Mouse (Mus musculus): Measurements from ENCODE around the gene BC004004. TPM values are rescaled to one million over a fixed set of nuclear protein-coding genes. Genes with fewer than 3 reads are reported as not detected.

The BC004004 gene
- polyA plus RNA-seq, 1 experiment from 2014 or later: 73.7 TPM

DNA sequence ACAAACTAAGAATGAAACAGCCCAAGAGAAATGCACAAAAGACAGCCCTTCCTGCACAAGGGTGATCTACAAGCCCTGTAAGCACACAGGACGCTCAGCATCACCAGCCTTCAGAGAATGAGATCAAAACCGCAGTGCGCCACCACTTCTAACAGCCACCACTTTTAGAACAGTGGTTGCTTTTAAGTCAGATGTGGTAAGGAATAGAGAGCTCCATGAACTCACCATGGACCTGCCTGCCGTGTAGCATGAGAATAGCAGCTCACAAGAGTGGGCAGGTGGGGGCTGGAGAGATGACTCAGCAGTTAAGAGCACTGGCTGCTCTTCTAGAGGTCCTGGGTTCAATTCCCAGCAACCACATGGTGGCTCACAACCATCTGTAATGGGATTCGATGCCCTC lies 11.8 kb downstream of the BC004004 start:
- WGBS: 92% methylated on average over 5 of the region's 5 CpGs
- no peaks in the 10 kb centered on the region for H3K9me3 ChIP-seq
- H3K27me3 ChIP-seq: no peaks in the 10 kb centered on the region
- ATAC-seq (ENCODE audit: low FRiP score, low read depth): no peak
- H3K9ac ChIP-seq (replicated peaks): no peak overlapping the region
- peaks cover 18% of the 10 kb centered on the region for H3K36me3 ChIP-seq
- H3K4me3 ChIP-seq: no peak overlapping the region
- H3K4me2 ChIP-seq (replicated peaks): no peak overlapping the region
- H3K27ac ChIP-seq (replicated peaks): no peak overlapping the region
- peaks cover 13% of the 10 kb centered on the region for H3K4me1 ChIP-seq

DNA sequence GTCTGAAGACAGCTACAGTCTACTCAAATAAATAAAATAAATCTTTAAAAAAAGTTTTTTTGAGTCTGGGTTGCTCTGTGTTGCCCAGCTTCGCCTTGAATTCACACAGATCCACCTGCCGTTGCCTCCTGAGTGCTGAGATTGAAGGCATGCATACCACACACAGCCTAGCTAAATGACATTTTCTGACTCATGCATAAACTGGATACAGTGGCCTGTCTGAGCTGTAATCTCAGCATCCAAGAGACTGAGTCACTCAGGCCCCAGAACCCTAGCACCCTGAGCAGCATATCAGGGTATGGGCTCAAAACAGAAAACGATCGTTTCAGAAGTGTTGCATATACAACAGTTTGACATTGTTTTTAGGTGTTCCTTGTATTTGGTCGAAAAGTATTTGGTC lies 13.0 kb downstream of the BC004004 start:
- Histone ChIP-seq H3K4me3 (no peak overlapping the region), H3K9me3 (no peaks in the 10 kb centered on the region), H3K27ac (replicated peaks) (0 out of 2 replicates have a peak overlapping the region, but pooled peaks have one; percentile 44), H3K36me3 (peaks cover 28% of the 10 kb centered on the region), H3K4me1 (peaks cover 13% of the 10 kb centered on the region), H3K9ac (replicated peaks) (no peak overlapping the region), H3K27me3 (no peaks in the 10 kb centered on the region), H3K4me2 (replicated peaks) (no peak overlapping the region)
- no peak for ATAC-seq (ENCODE audit: low FRiP score, low read depth)
- WGBS: 87% methylated on average over 5 of the region's 5 CpGs

- H3K9me3 ChIP-seq: no peaks in the 10 kb centered on the region
- no peak overlapping the region for H3K4me2 ChIP-seq (replicated peaks)
- H3K27ac ChIP-seq (replicated peaks): peak overlapping the region; percentile 44; the same call in 1 of the 2 replicates
- H3K9ac ChIP-seq (replicated peaks): no peak overlapping the region
- H3K27me3 ChIP-seq: no peaks in the 10 kb centered on the region
- WGBS: 56% methylated on average over 21 of the region's 21 CpGs
- H3K36me3 ChIP-seq: peaks cover 29% of the 10 kb centered on the region
- ATAC-seq (ENCODE audit: low FRiP score, low read depth): no peak
- H3K4me1 ChIP-seq: peaks cover 13% of the 10 kb centered on the region
- no peak overlapping the region for H3K4me3 ChIP-seq
These were observed 13.8 kb downstream of the BC004004 start for GRCm38 (mm10) chr17:29282216-29282952.

GRCm38 (mm10) chr17:29291793-29292192 lies 23.2 kb downstream of the BC004004 start:
- H3K36me3 ChIP-seq: peaks cover 24% of the 10 kb centered on the region
- no peak overlapping the region for H3K9ac ChIP-seq (replicated peaks)
- H3K9me3 ChIP-seq: no peaks in the 10 kb centered on the region
- 88% methylated on average over 7 of the region's 7 CpGs for WGBS
- no peak overlapping the region for H3K4me3 ChIP-seq
- no peak overlapping the region for H3K27ac ChIP-seq (replicated peaks)
- ATAC-seq (ENCODE audit: low FRiP score, low read depth): no peak
- H3K4me1 ChIP-seq: no peaks in the 10 kb centered on the region
- no peaks in the 10 kb centered on the region for H3K27me3 ChIP-seq
- no peak overlapping the region for H3K4me2 ChIP-seq (replicated peaks)

- no peaks in the 10 kb centered on the region for H3K9me3 ChIP-seq
- no peak for ATAC-seq (ENCODE audit: low FRiP score, low read depth)
- H3K27me3 ChIP-seq: no peaks in the 10 kb centered on the region
- peaks cover 29% of the 10 kb centered on the region for H3K36me3 ChIP-seq
- no peaks in the 10 kb centered on the region for H3K4me1 ChIP-seq
- WGBS: 87% methylated on average over 3 of the region's 3 CpGs
- no peak overlapping the region for H3K4me3 ChIP-seq
- no peak overlapping the region for H3K4me2 ChIP-seq (replicated peaks)
- H3K9ac ChIP-seq (replicated peaks): no peak overlapping the region
- H3K27ac ChIP-seq (replicated peaks): no peak overlapping the region
These were observed 24.4 kb downstream of the BC004004 start for GRCm38 (mm10) chr17:29292996-29293395.

DNA sequence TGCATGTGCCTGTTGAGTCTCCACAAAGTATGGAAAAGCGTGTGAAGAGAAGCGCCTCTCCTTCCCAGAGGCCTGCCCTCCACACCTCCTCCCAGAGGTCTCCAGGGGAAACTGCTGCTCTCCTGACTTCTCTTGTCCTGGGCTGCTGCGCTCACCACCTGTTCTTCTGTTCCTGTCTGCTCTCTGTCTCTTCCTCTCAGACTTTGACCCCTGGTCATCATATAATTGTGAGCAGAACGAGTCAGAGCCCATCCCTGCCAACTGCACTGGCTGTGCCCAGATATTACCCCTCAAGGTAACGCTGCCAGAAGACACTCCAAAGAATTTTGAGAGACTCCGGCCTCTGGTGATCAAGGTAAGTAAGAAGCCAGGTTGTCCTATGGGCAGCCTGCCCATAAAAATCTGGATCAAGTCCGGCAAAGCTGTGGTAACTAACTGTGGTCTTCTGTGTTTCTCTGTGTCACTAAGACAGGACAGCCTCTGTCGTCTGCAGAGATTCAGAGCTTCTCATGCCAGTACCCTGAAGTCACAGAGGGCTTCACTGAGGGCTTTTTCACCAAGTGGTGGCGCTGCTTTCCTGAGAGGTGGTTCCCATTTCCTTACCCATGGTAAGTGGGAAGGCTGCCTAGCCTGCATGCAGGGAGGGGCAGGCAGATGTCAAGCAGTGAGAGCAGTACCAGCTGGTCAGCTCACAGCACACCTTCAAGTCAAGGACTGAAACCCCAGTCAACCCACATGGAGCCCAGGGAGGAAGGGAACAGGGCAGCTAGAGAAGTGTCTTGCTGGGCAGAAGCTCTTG lies 25.4 kb downstream of the BC004004 start:
- no peak for ATAC-seq (ENCODE audit: low FRiP score, low read depth)
- no peaks in the 10 kb centered on the region for H3K4me1 ChIP-seq
- H3K27ac ChIP-seq (replicated peaks): no peak overlapping the region
- WGBS: 81% methylated on average over 9 of the region's 9 CpGs
- H3K4me3 ChIP-seq: no peak overlapping the region
- no peaks in the 10 kb centered on the region for H3K27me3 ChIP-seq
- H3K36me3 ChIP-seq: peaks cover 37% of the 10 kb centered on the region
- H3K4me2 ChIP-seq (replicated peaks): no peak overlapping the region
- no peak overlapping the region for H3K9ac ChIP-seq (replicated peaks)
- no peaks in the 10 kb centered on the region for H3K9me3 ChIP-seq

DNA sequence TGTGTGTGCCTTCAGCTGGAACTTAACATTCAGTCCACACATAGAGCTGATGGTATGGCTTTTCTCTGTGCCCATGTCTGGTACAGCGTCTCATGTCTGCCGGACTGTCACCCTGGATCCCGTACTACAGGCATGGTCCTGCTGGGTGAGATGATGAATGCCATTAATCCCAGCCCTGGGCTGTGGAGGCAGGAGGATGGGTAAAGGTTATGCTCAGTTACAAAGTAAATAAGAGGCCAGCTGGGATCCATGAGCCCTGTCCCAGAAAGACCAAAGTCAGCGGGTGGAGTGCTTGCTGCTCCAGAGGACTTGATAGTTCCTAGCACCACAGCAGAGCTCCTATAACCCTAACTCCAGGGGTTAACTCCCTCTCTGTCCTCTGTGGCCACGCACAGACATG lies 27.2 kb downstream of the BC004004 start:
- Histone ChIP-seq H3K36me3 (peaks cover 54% of the 10 kb centered on the region), H3K9me3 (no peaks in the 10 kb centered on the region), H3K4me2 (replicated peaks) (no peak overlapping the region), H3K4me1 (no peaks in the 10 kb centered on the region), H3K4me3 (no peak overlapping the region), H3K27me3 (no peaks in the 10 kb centered on the region), H3K9ac (replicated peaks) (no peak overlapping the region), H3K27ac (replicated peaks) (no peak overlapping the region)
- WGBS: 73% methylated on average over 5 of the region's 5 CpGs
- ATAC-seq (ENCODE audit: low FRiP score, low read depth): no peak

- no peaks in the 10 kb centered on the region for H3K27me3 ChIP-seq
- no peak overlapping the region for H3K4me3 ChIP-seq
- H3K4me2 ChIP-seq (replicated peaks): no peak overlapping the region
- no peak for ATAC-seq (ENCODE audit: low FRiP score, low read depth)
- no peak overlapping the region for H3K27ac ChIP-seq (replicated peaks)
- peaks cover 69% of the 10 kb centered on the region for H3K36me3 ChIP-seq
- H3K4me1 ChIP-seq: no peaks in the 10 kb centered on the region
- H3K9me3 ChIP-seq: no peaks in the 10 kb centered on the region
- WGBS: 85% methylated on average over 10 of the region's 10 CpGs
- no peak overlapping the region for H3K9ac ChIP-seq (replicated peaks)
These were observed 28.7 kb downstream of the BC004004 start for GRCm38 (mm10) chr17:29297321-29297720.

- Histone ChIP-seq H3K4me3 (no peak overlapping the region), H3K27ac (replicated peaks) (no peak overlapping the region), H3K9ac (replicated peaks) (no peak overlapping the region), H3K9me3 (no peaks in the 10 kb centered on the region), H3K4me1 (0 out of 2 replicates have a peak, but pooled peaks cover under 1% of the 10 kb centered on the region), H3K27me3 (no peaks in the 10 kb centered on the region), H3K4me2 (replicated peaks) (no peak overlapping the region), H3K36me3 (peaks cover 71% of the 10 kb centered on the region)
- ATAC-seq (ENCODE audit: low FRiP score, low read depth): no peak
- 91% methylated on average over 6 of the region's 6 CpGs for WGBS
These were observed 29.2 kb downstream of the BC004004 start for GRCm38 (mm10) chr17:29297813-29298212.

- ATAC-seq (ENCODE audit: low FRiP score, low read depth): no peak
- peaks cover 68% of the 10 kb centered on the region for H3K36me3 ChIP-seq
- WGBS: 98% methylated on average over 4 of the region's 4 CpGs
These were observed 30.7 kb downstream of the BC004004 start for GRCm38 (mm10) chr17:29299282-29299681.

DNA sequence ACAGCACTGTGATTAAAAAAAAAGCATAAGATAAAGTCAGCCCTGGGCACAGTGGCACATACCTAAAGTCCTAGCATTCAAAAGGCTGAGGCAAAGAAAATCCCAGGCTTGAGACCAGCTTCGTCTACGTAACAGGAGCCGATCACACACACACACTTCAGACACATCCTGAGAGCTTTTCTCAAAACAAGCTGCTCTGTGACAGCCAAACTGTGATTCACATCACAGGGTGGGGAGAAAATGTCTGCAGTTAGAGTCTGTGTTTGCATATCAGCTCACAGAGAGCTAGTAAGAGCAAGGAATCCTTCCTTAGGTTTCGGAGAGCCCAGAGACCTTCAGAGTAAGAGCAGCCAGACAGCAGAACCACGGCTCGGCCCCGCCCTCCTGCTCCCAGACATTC lies 32.3 kb downstream of the BC004004 start:
- H3K27me3 ChIP-seq: peaks cover 5% of the 10 kb centered on the region; the same call in 1 of the 2 replicates
- H3K9me3 ChIP-seq: no peaks in the 10 kb centered on the region
- H3K4me2 ChIP-seq (replicated peaks): no peak overlapping the region
- H3K36me3 ChIP-seq: peaks cover 54% of the 10 kb centered on the region
- H3K4me1 ChIP-seq: peaks cover 13% of the 10 kb centered on the region
- no peak overlapping the region for H3K9ac ChIP-seq (replicated peaks)
- ATAC-seq (ENCODE audit: low FRiP score, low read depth): no peak
- no peak overlapping the region for H3K27ac ChIP-seq (replicated peaks)
- H3K4me3 ChIP-seq: no peak overlapping the region
- 92% methylated on average over 7 of the region's 7 CpGs for WGBS

More at GRCm38 (mm10) chr17:29299282-29299681, 30.7 kb downstream of the BC004004 start:
- H3K27ac ChIP-seq (replicated peaks): no peak overlapping the region
- peaks cover 3% of the 10 kb centered on the region for H3K4me1 ChIP-seq
- no peak overlapping the region for H3K4me2 ChIP-seq (replicated peaks)
- H3K9ac ChIP-seq (replicated peaks): no peak overlapping the region
- H3K9me3 ChIP-seq: no peaks in the 10 kb centered on the region
- H3K4me3 ChIP-seq: no peak overlapping the region
- H3K27me3 ChIP-seq: no peaks in the 10 kb centered on the region

DNA sequence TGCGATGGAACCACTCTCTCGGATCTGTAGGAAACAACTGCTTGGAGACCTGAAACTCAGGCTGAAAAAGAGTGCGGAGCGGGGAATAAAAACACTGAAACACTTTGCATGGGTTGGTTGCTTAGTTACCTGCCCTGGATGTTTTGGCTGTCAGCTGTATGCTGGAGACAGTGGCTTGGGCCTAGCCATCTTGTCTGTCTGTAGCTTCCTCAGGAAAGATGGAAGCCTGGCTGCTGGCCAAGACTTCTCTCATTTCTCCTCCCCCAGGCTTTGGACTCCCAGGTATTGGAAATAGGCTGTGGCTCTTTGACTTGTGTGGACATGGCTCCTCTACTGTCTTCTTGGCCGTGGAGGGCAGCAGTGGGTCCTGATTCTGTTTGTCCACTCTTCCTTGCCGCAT lies 32.8 kb downstream of the BC004004 start:
- H3K9ac ChIP-seq (replicated peaks): no peak overlapping the region
- H3K27ac ChIP-seq (replicated peaks): no peak overlapping the region
- peaks cover 13% of the 10 kb centered on the region for H3K4me1 ChIP-seq
- no peak for ATAC-seq (ENCODE audit: low FRiP score, low read depth)
- H3K4me2 ChIP-seq (replicated peaks): no peak overlapping the region
- H3K27me3 ChIP-seq: peaks cover 10% of the 10 kb centered on the region; the same call in 1 of the 2 replicates
- peaks cover 49% of the 10 kb centered on the region for H3K36me3 ChIP-seq
- no peak overlapping the region for H3K4me3 ChIP-seq
- 97% methylated on average over 6 of the region's 6 CpGs for WGBS
- H3K9me3 ChIP-seq: no peaks in the 10 kb centered on the region
